Mouse (Mus musculus) cerebellum, postnatal 10 days (tissue): ENCODE results near the gene Pde4a.
"Not testable (repeated sequence)": the region's sequence is repeated elsewhere in the genome, so short reads cannot be mapped to it uniquely, and the experiment has no call there.

Experiments
- DNase-seq, 2 experiments: peaks; one replicate each; pipeline ENCODE4 v3.0.0; 2021; ENCODE audit warnings: mixed read lengths in 2 of 2

Pde4a gene

DNA sequence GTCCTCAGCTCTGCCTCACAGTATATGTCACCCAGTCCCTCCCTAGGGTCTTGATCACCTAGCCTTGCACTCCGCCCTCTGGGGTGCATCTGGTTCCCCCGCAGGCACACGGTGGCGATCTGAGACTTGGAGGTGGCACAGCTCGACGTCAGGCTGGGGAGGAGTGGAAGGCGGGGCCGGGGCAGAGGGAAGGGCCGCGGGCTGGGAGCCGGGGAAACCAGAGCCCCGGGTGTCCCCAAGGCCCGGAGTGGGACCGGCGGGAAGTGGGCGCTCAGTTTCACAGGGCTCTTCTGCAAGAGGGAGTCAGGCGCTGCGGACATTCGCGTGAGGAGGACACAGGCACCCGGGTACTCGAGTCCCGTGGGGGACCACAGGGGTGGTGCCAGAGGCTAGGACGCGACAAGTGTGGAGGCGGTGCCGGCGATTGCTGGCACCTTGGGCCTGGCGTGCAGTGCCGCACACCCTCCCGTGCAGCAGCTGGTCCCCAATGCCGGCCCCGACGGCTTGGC is 18.4 kb downstream of the Pde4a start:
- peak; percentile 52 to 55 for DNase-seq

GRCm38 (mm10) chr9:21184733-21185132 is 19.2 kb downstream of the Pde4a start:
- DNase-seq: peak; percentile 96

GRCm38 (mm10) chr9:21185436-21185835 is 19.9 kb downstream of the Pde4a start:
- DNase-seq: peak; percentile 55 to 66

- DNase-seq: peak; percentile 54 to 65
Measured at GRCm38 (mm10) chr9:21189905-21190304, 24.4 kb downstream of the Pde4a start.

DNA sequence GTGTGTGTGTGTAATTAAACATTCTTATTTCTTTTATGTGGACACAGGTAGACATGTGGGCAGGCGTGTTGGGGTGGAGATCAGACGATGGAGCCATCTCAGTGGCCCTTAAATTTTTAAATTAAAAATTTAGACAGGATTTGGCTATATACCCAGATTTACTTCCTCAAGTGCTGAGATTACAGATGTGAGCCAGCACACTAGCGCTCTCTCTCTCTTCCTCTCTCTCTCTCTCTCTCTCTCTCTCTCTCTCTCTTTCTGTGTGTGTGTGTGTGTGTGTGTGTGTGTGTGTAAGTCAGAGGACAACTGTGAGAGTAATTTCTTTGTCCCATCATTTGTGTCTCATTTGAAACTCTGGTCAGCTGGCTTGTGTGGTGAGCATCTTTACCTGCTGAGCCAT is 25.2 kb downstream of the Pde4a start:
- no peak for DNase-seq

DNA sequence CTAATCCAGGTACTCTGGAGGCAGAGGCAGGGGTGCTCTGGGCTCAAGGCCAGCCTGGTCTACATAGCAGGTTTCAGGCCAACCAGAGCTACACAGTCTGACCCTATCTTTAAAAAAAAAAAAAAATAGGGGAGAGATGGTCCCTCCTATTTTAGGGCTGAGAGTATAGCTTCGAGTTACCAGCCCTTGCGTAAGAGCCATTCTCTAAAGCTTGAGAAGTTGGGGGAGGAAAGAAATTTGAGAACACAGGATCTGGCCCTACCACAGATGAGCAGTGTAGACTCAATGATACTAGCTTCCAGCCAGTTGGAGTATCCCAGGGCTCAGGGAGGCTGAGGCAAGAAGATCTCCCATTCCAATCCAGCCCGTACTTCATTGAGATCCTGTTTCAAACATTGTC is 28.3 kb downstream of the Pde4a start:
- no peak for DNase-seq

- DNase-seq: no peak
Measured at GRCm38 (mm10) chr9:21194787-21195493, 29.4 kb downstream of the Pde4a start.

- DNase-seq: not testable (repeated sequence)
Measured at GRCm38 (mm10) chr9:21195736-21196505, 30.4 kb downstream of the Pde4a start.

DNA sequence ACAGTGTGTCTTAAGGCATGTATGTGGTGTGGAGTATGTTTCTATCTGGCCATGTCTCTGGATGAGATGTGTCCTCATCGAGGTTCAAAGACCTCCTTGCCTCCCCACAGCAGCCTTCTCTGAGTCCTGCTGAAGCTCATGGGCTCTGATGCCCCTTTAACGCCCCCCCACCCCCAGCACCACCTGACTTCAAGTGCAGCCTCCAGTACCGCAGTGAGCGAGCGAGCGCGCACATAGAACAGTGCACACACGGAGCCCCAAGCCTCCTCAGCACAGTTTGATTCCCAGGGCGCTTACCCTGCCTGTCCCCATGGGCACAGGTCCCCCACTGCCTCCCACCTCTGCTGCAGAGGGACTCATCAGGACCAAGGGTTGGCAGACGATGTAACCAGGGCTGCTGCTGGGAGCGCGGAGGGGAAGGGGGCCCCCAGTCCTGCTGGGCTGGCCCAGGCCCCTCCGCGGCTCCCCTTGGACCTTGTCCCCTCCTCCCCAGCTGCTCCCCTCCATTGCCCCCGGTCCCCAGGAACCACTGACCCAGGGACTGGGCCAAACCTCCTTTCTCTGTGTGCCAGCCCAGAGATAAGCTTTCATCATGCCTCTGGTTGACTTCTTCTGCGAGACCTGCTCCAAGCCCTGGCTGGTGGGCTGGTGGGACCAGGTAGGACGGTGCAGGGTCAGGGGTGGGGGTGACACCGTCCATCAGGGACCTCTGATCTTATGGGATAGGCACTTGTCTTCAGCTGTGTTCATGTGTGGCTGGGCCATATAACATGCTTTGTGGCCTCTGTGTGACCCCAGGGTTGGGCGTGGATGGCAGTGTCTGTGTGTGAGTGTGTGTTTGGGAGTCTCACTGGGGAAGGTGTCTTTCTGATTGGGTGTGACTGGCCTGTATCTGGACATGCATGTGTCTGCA is 31.3 kb downstream of the Pde4a start:
- DNase-seq: peak; percentile 80 to 83

- DNase-seq: peak; percentile 83 to 87
Measured at GRCm38 (mm10) chr9:21197981-21198380, 32.5 kb downstream of the Pde4a start.

- no peak for DNase-seq
Measured at GRCm38 (mm10) chr9:21198960-21199359, 33.4 kb downstream of the Pde4a start.

- DNase-seq: no peak
Measured at GRCm38 (mm10) chr9:21204156-21204527, 38.6 kb downstream of the Pde4a start.

DNA sequence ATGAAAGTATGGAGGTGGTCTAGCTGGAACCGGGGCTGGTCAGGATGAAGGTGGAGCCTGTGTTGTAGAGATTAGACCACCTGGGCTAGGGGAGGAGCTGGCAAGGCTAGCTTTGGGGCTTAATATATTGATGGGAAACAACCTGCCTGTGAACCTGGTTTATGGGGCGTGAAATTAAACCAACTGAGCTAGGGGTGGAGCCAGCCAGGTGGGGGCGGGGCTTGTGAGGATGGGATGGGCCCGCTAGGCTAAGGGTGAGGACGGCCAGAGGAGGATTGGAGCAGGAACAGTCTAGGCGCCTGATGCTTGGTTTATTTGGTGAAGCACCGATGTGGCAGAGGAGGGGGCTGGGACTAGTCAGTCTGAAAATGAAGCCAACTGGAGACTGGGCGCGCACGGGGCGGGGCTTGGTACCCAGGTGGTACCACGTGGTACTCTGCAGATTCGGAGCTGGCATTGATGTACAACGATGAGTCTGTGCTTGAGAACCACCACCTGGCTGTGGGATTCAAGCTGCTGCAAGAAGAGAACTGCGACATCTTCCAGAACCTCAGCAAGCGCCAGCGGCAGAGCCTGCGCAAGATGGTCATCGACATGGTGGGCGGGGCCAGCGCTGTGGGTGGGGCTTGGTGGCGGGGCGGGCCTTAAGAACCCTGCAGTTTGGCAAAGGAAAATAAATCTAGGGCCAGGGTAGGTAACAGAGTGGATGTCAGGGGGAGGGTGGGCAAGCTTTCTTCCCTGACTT is 39.2 kb downstream of the Pde4a start:
- peak; percentile 70 to 74 for DNase-seq

DNA sequence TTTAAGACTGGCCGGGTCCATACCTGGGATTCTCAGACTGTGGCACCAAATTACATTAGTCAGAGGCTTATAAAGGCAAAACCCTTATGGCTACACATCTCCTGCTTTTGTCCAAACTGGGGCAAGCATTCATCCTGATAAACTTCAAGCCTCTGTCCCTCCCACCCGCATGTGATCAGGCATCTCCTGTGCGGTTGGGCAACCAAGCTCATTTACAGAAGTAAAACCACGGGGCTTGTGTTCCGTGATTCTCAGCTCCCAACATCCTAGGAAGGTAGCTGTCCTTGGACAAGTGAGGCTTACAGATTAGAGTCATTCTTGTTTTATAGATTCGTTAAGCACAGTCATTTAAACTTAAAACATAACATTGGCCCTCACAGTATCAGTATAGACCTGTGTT is 41.3 kb downstream of the Pde4a start:
- DNase-seq: no peak

- DNase-seq: no peak
Measured at GRCm38 (mm10) chr9:21208626-21209025, 43.1 kb downstream of the Pde4a start.

DNA sequence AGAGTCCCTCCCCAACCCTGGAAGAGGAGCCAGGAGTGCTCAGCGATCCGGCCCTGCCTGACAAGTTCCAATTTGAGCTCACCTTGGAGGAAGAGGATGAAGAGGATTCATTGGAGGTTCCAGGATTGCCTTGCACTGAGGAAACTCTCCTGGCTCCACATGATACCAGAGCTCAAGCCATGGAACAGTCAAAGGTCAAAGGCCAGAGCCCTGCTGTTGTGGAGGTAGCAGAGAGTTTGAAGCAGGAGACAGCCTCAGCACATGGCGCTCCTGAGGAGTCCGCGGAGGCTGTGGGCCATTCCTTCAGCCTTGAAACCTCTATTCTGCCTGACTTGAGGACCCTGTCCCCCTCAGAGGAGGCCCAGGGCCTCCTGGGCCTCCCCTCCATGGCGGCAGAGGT is 45.3 kb downstream of the Pde4a start:
- no peak for DNase-seq

GRCm38 (mm10) chr9:21211624-21212023 is 46.1 kb downstream of the Pde4a start:
- DNase-seq: no peak

DNA sequence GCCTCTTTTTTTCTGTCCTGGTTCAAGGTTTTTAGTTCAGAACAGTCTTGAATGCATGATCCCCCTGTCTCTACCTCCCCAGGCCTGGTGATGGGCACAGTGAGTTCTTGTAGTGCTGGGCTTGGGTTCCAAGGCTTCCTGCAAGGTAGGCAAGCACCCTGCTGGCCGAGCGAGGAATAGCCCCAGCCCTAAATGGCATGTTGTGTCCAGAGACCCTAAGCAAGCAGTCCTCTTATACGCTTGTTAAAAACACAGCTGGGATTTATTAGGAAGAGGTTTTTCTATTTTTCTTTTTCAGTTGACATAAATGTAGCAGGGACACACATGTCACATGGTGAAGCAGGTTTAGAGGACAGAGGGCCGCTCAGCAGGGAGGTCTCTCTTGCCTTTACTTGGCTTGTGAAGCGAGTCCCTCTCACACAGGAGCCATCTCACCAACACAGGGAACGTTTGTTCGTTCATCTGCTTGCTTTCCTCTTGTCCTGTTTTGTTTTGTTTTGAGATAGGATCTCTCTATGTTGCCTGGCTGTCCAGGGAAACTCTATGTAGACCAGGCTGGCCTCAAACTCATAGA is 48.2 kb downstream of the Pde4a start:
- DNase-seq: peak; percentile 61 to 62

GRCm38 (mm10) chr9:21216050-21216841 is 50.7 kb downstream of the Pde4a start:
- DNase-seq: peak; percentile 79 to 82

DNA sequence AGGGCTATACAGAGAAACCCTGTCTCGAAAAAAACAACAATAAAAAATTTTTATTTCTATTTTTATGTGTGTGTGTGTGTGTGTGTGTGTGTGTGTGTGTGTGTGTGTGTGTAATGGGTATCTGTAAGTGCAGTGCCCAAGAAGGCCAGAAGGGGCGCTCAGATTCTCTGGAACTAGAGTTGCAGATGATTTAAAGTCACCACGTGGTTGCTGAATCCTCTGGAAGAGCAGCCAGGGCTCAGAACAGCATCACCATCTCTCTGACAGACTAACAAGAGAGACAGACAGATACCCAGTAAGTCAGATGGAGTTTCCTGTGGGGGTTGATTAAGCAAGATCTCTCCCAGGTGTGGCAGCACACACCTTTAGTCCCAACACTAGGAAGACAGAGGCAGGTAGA is 54.3 kb downstream of the Pde4a start:
- peak; percentile 45 to 68 for DNase-seq
